Mouse (Mus musculus) myocyte (in vitro differentiated cells): Measurements from ENCODE around the gene Lgals3bp.

Experiments used
- MAX ChIP-seq: IDR thresholded peaks from one replicate; pipeline ENCODE4 v1.6.1; 2011; ENCODE audit warnings: low read depth, mild to moderate bottlenecking, control low read depth
- POLR2A ChIP-seq: IDR thresholded peaks from one replicate; pipeline ENCODE4 v1.6.1; 2011; ENCODE audit warnings: low read depth, mild to moderate bottlenecking, control low read depth, moderate library complexity; ENCODE audit not compliant: insufficient read length
- POLR2AphosphoS2 ChIP-seq: IDR thresholded peaks from one replicate; pipeline ENCODE4 v1.6.1; 2011; ENCODE audit warnings: low read depth, control low read depth; ENCODE audit not compliant: insufficient read length
- USF1 ChIP-seq: IDR thresholded peaks from one replicate; pipeline ENCODE4 v1.6.1; 2011; ENCODE audit warnings: low read depth, mild to moderate bottlenecking, control low read depth, moderate library complexity

DNA sequence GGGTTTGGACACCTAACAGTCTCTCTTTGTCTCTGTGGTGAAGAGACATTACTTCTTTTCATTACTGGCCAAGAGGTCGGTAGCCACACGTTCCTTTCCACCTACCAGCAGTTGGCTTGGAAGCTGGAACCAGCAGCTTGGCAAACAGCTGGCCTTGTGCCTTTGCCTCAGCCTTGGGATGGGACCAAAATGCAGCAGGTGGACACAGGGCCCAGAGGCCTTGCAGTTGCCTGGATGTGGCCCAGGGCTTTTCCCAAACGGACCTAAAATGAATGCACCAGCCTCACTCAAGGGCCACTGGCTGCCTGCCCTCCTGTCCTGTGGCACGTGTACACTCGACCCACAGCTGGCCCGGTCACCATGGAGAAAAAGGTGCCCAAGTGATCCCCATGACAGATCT is 49.3 kb upstream of the Lgals3bp start:
- TF ChIP-seq MAX (no peak), POLR2A (no peak), USF1 (no peak), POLR2AphosphoS2 (no peak)
